ENCODE assay signal across 27 mouse cellular contexts in genomic region chr13:96980561-96980960, GRCm38 (mm10). TPM values are rescaled to one million over a fixed set of nuclear protein-coding genes. Genes with fewer than 3 reads are reported as not detected.
DNase-seq lines count a peak whose midpoint lies in the region; ATAC-seq and TF ChIP-seq lines count a peak whose summit lies in the region.
"Had no signal": no experiment of that assay in that cellular context is flagged by ENCODE, and none has a peak within 500 bp of the region (broad histone marks: within the 10 kb centered on the region; RNA-seq: fewer than 3 reads in every experiment).

No protein-coding gene starts in this region.

- no peaks in the 10 kb centered on the region for H3K27me3 ChIP-seq in liver, adult 2 months (ENCODE audit: control insufficient read depth, insufficient read depth, low read length)
- peaks cover 28% of the 10 kb centered on the region for H3K27me3 ChIP-seq in liver, embryonic 12.5 days (replicated peaks)
- no peaks in the 10 kb centered on the region for H3K27me3 ChIP-seq in liver, postnatal 0 days (ENCODE audit: insufficient read depth, low read length)
- H3K27me3 ChIP-seq in liver, embryonic 11.5 days (replicated peaks; ENCODE audit: control insufficient read depth, insufficient read depth, low read length), result no peaks in the 10 kb centered on the region; the same call in 1 of the 2 replicates
- H3K27me3 ChIP-seq: CH12.LX, Patski had no signal

- no peak overlapping the region for H3K4me2 ChIP-seq in liver, embryonic 12.5 days
- no peak overlapping the region for H3K4me2 ChIP-seq in liver, postnatal 0 days (ENCODE audit: low read depth, low read length)
- no peak overlapping the region for H3K4me2 ChIP-seq in liver, embryonic 11.5 days

- H3K9me3 ChIP-seq in liver, embryonic 12.5 days (replicated peaks), result no peaks in the 10 kb centered on the region
- no peaks in the 10 kb centered on the region for H3K9me3 ChIP-seq in liver, postnatal 0 days (ENCODE audit: low read length)
- H3K9me3 ChIP-seq in liver, embryonic 11.5 days (ENCODE audit: control insufficient read depth, low read length), result no peaks in the 10 kb centered on the region
- H3K9me3 ChIP-seq: G1E had no signal

- no peaks in the 10 kb centered on the region for H3K36me3 ChIP-seq in liver, adult 2 months (ENCODE audit: control insufficient read depth, insufficient read depth, low read length)
- H3K36me3 ChIP-seq in liver, embryonic 12.5 days, result no peaks in the 10 kb centered on the region
- H3K36me3 ChIP-seq in liver, postnatal 0 days (replicated peaks; ENCODE audit: insufficient read depth, low read length), result no peaks in the 10 kb centered on the region
- H3K36me3 ChIP-seq in liver, embryonic 11.5 days (ENCODE audit: control insufficient read depth, insufficient read depth, low read length), result no peaks in the 10 kb centered on the region
- H3K36me3 ChIP-seq: G1E had no signal

- H3K79me2 ChIP-seq in liver, adult 2 months (ENCODE audit: control insufficient read depth, insufficient read depth, low read length), result no peaks in the 10 kb centered on the region

- peak; percentile 31 for DNase-seq in heart, adult 11 months
- no peak for DNase-seq in heart, postnatal 4 days
- peak; percentile 93 for DNase-seq in liver, adult 2 months (ENCODE audit: extremely low read depth, low read depth, low spot score)
- no peak for DNase-seq in liver, postnatal 0 days
- DNase-seq in liver, embryonic 11.5 days (ENCODE audit: low spot score), result no peak
- peak; percentile 16 for DNase-seq in yolk sac, embryonic 10.5 days (ENCODE audit: low spot score)
- DNase-seq in cerebellum, adult 11 months, result no peak
- DNase-seq: adrenal gland, adult 2 months; adrenal gland, adult 8-10 months; adrenal gland, postnatal 10 days; adrenal gland, postnatal 14 days; adrenal gland, postnatal 25 days; adrenal gland, postnatal 36 days; B cell, adult 2 months; cerebellum, adult 11-12 months; cerebellum, adult 18-20 months had no signal

- H3K4me1 ChIP-seq in liver, adult 2 months (ENCODE audit: control insufficient read depth, insufficient read depth, low read length), result peaks cover 16% of the 10 kb centered on the region
- H3K4me1 ChIP-seq in liver, embryonic 12.5 days, result peaks cover 26% of the 10 kb centered on the region
- peaks cover 8% of the 10 kb centered on the region for H3K4me1 ChIP-seq in liver, postnatal 0 days (ENCODE audit: insufficient read depth)
- peaks cover 10% of the 10 kb centered on the region for H3K4me1 ChIP-seq in liver, embryonic 11.5 days (replicated peaks; ENCODE audit: control insufficient read depth, insufficient read depth, low read length)

- TF ChIP-seq POLR2A in liver, adult 2 months (IDR thresholded peaks at IDR 0.05; ENCODE audit: extremely low read depth, insufficient read depth, low read length), result no peak

- no peak overlapping the region for H3K9ac ChIP-seq in liver, adult 2 months (ENCODE audit: low read depth, low read length)
- no peak overlapping the region for H3K9ac ChIP-seq in liver, embryonic 12.5 days
- no peak overlapping the region for H3K9ac ChIP-seq in liver, postnatal 0 days (replicated peaks)
- H3K9ac ChIP-seq in liver, embryonic 11.5 days (ENCODE audit: low read depth, low read length), result no peak overlapping the region

- peak overlapping the region; percentile 80 for H3K27ac ChIP-seq in liver, adult 2 months (replicated peaks; ENCODE audit: insufficient read depth, low read depth, low read length)
- no peak overlapping the region for H3K27ac ChIP-seq in liver, embryonic 12.5 days
- 0 out of 2 replicates have a peak overlapping the region, but pooled peaks have one; percentile 49 for H3K27ac ChIP-seq in liver, postnatal 0 days (ENCODE audit: low read depth)
- H3K27ac ChIP-seq in liver, embryonic 11.5 days (ENCODE audit: low read depth, low read length), result no peak overlapping the region

- no peak for ATAC-seq in liver, embryonic 12.5 days
- ATAC-seq in liver, postnatal 0 days, result peak; percentile 24; the same call in 1 of the 2 replicates
- no peak; the same call in 1 of the 2 replicates for ATAC-seq in liver, embryonic 11.5 days (replicated peaks; ENCODE audit: low FRiP score)
- ATAC-seq: activated CD4-positive, CD25-positive, alpha-beta regulatory T cell, adult 4 months; CD4-positive, CD25-positive, alpha-beta regulatory T cell, adult 4 months; Patski had no signal

- TF ChIP-seq EP300 in liver, postnatal 0 days (IDR thresholded peaks at IDR 0.05; ENCODE audit: low read depth), result no peak

- H3K4me3 ChIP-seq in liver, adult 2 months (ENCODE audit: insufficient read depth, low read depth, low read length), result no peak overlapping the region
- H3K4me3 ChIP-seq in liver, embryonic 12.5 days, result no peak overlapping the region
- H3K4me3 ChIP-seq in liver, postnatal 0 days (ENCODE audit: low read depth, low read length), result no peak overlapping the region
- H3K4me3 ChIP-seq in liver, embryonic 11.5 days (ENCODE audit: low read depth, low read length), result no peak overlapping the region

- TF ChIP-seq CTCF in liver, adult 2 months (IDR thresholded peaks at IDR 0.05; ENCODE audit: low read depth, low read length), result no peak
- TF ChIP-seq CTCF in liver, postnatal 0 days (IDR thresholded peaks at IDR 0.05; ENCODE audit: low read depth), result no peak

RNA-seq across cellular contexts. Expression of gene 1700029F12Rik, which starts 53.6 kb away (rescaled TPM):
- total RNA-seq in heart, postnatal 4 days (2021), result not detected
- not detected in 2 replicates for total RNA-seq in liver, adult 2 months (2014; rRNA removed)
- not detected in 2 replicates for polyA plus RNA-seq in liver, adult 2 months (2012; rRNA removed)
- polyA plus RNA-seq in liver, embryonic 12.5 days (2016; fragmentation: Nextera tagmentation; extraction: Ambion mirVana), result not detected in 2 replicates
- not detected in 2 replicates for polyA plus RNA-seq in liver, postnatal 0 days (2015; fragmentation: Nextera tagmentation; extraction: Ambion mirVana)
- not detected in 2 replicates for polyA plus RNA-seq in liver, embryonic 11.5 days (2014; fragmentation: Nextera tagmentation; extraction: Ambion mirVana)
- total RNA-seq: adrenal gland, adult 18-20 months; adrenal gland, adult 8-10 months; adrenal gland, postnatal 10 days; adrenal gland, postnatal 14 days; adrenal gland, postnatal 25 days; adrenal gland, postnatal 36 days; CH12.LX; ES-E14; G1E; MEL had no signal
- polyA plus RNA-seq: activated CD4-positive, CD25-positive, alpha-beta regulatory T cell, adult 4 months; brain, embryonic 14.5 days; C2C12; CD4-positive, CD25-positive, alpha-beta regulatory T cell, adult 4 months; G1E; Patski had no signal

RNA-seq across cellular contexts. Expression of gene Gcnt4, which starts 56.1 kb away (rescaled TPM):
- under 1 TPM; 0.36 to 0.59 TPM for total RNA-seq in heart, postnatal 4 days (2021)
- 2.1 and 3.4 TPM in 2 replicates for total RNA-seq in liver, adult 2 months (2014; rRNA removed)
- polyA plus RNA-seq in liver, adult 2 months (2012; rRNA removed), result 0.75 and 1.1 TPM in 2 replicates
- 0.67 and 0.68 TPM in 2 replicates for polyA plus RNA-seq in liver, embryonic 12.5 days (2016; fragmentation: Nextera tagmentation; extraction: Ambion mirVana)
- polyA plus RNA-seq in liver, postnatal 0 days (2015; fragmentation: Nextera tagmentation; extraction: Ambion mirVana), result 0.45 and 0.72 TPM in 2 replicates
- 0.70 TPM in 2 replicates for polyA plus RNA-seq in liver, embryonic 11.5 days (2014; fragmentation: Nextera tagmentation; extraction: Ambion mirVana)
- total RNA-seq: CH12.LX, MEL had no signal
- polyA plus RNA-seq: activated CD4-positive, CD25-positive, alpha-beta regulatory T cell, adult 4 months; CD4-positive, CD25-positive, alpha-beta regulatory T cell, adult 4 months; G1E had no signal

Comparison
In these comparisons a context has a peak if more than half of its experiments do, and no peak if none do; other contexts are left out.
1. DNase-seq: peak in heart, adult 11 months (single experiment), liver, adult 2 months (single experiment) and yolk sac, embryonic 10.5 days (single experiment); none in heart, postnatal 4 days (single experiment), liver, postnatal 0 days (single experiment), liver, embryonic 11.5 days (single experiment) and cerebellum, adult 11 months (single experiment).
2. H3K27ac ChIP-seq: peak in liver, adult 2 months (single experiment) and liver, postnatal 0 days (single experiment); none in liver, embryonic 12.5 days (single experiment) and liver, embryonic 11.5 days (single experiment).